Mouse (Mus musculus): ENCODE results near the gene A830018L16Rik. TPM values are rescaled to one million over a fixed set of nuclear protein-coding genes. Genes with fewer than 3 reads are reported as not detected.

A830018L16Rik gene
- not detected for polyA plus RNA-seq (2015; fragmentation: Illumina TruSeq; extraction: RNeasy Lipid Tissue Mini Kit (QIAGEN cat#74804); ENCODE audit: insufficient read depth, low replicate concordance)

DNA sequence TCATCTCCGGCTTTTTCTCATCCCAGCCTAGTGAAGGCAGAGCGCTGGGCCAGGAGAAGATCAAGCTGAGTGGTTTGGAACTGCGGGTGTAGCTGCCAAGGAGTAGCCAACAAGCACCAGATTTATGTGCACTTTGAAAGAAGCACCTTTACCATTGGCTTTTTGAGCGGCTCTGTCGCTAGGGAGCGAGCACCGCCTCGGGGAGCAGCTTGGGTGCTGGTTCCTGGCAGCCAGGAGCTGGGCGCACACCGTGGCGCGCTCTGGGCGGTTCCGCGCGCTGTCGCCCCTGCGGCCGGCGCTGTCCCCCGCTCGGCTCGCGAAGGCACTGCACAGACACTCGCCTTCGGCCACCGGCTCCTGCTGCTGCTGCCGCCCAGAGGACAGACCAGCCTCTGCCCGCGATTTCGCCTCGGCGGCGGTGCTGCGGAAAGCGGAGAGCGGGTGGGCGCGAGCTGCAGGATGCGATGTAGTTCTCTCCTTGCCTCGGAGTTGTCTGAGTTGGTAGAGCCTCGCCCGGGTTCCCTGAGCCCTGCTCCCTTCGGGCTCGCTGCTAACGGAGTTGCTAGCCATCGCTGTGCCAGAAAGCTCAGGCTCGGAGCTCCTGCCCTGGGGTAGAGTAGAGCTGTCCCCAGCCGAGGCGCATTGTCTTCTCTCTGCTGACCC lies at the start of gene A830018L16Rik:
Gene A830018L16Rik (plus strand): TSS at position 212 of the 663 bp plus-strand sequence.

Data from spleen, adult 10 weeks (tissue).